Comparison of ENCODE assay signal across 38 mouse cellular contexts in genomic region chrX:139037666-139038065, GRCm38 (mm10). TPM values are rescaled to one million over a fixed set of nuclear protein-coding genes. Genes with fewer than 3 reads are reported as not detected.
"Had no signal": no experiment of that assay in that cellular context is flagged by ENCODE, and none has a peak within 500 bp of the region (broad histone marks: within the 10 kb centered on the region; RNA-seq: fewer than 3 reads in every experiment).

No protein-coding gene starts in this region.

- H3K36me3 ChIP-seq: heart, embryonic 10.5 days; heart, embryonic 12.5 days; hindbrain, embryonic 10.5 days; hindbrain, embryonic 12.5 days; intestine, embryonic 15.5 days; limb, embryonic 10.5 days; limb, embryonic 12.5 days; liver, embryonic 13.5 days; liver, embryonic 15.5 days had no signal

- H3K9me3 ChIP-seq: heart, embryonic 10.5 days; heart, embryonic 12.5 days; hindbrain, embryonic 10.5 days; hindbrain, embryonic 12.5 days; intestine, embryonic 15.5 days; limb, embryonic 10.5 days; limb, embryonic 12.5 days; liver, embryonic 13.5 days; liver, embryonic 15.5 days had no signal

- H3K27me3 ChIP-seq: heart, embryonic 12.5 days; intestine, embryonic 15.5 days; limb, embryonic 12.5 days; liver, embryonic 13.5 days; liver, embryonic 15.5 days had no signal

- H3K4me2 ChIP-seq: heart, embryonic 12.5 days; hindbrain, embryonic 12.5 days; hindbrain, embryonic 14.5 days; intestine, embryonic 15.5 days; limb, embryonic 12.5 days; liver, embryonic 13.5 days; liver, embryonic 15.5 days had no signal

- H3K27ac ChIP-seq: gastrocnemius, adult 2 months; heart, embryonic 10.5 days; hindbrain, embryonic 10.5 days; hindbrain, embryonic 12.5 days; hindbrain, embryonic 14.5 days; intestine, embryonic 15.5 days; layer of hippocampus, adult 2 months; left cerebral cortex, adult 2 months; limb, embryonic 10.5 days; limb, embryonic 12.5 days; liver, embryonic 13.5 days; liver, embryonic 15.5 days had no signal

- H3K4me1 ChIP-seq: heart, embryonic 10.5 days; heart, embryonic 12.5 days; hindbrain, embryonic 10.5 days; hindbrain, embryonic 12.5 days; intestine, embryonic 15.5 days; limb, embryonic 10.5 days; limb, embryonic 12.5 days; liver, embryonic 13.5 days; liver, embryonic 15.5 days had no signal

- DNase-seq: gastrocnemius, adult 2 months; gastrocnemius, postnatal 10 days; gastrocnemius, postnatal 36 days; heart, adult 18-20 months; heart, postnatal 10 days; heart, postnatal 4 days; kidney, adult 18-20 months; kidney, adult 8-10 months; kidney, postnatal 10 days; kidney, postnatal 25 days; kidney, postnatal 4 days; liver; liver, embryonic 13.5 days had no signal

- H3K9ac ChIP-seq: heart, embryonic 12.5 days; hindbrain, embryonic 12.5 days; hindbrain, embryonic 14.5 days; intestine, embryonic 15.5 days; limb, embryonic 12.5 days; liver, embryonic 13.5 days; liver, embryonic 15.5 days had no signal

- H3K4me3 ChIP-seq: gastrocnemius, adult 2 months; heart, embryonic 10.5 days; heart, embryonic 12.5 days; hindbrain, embryonic 10.5 days; hindbrain, embryonic 12.5 days; intestine, embryonic 15.5 days; layer of hippocampus, adult 2 months; left cerebral cortex, adult 2 months; limb, embryonic 10.5 days; limb, embryonic 12.5 days; liver, embryonic 13.5 days; liver, embryonic 15.5 days had no signal

- ATAC-seq: hindbrain, embryonic 16.5 days; inflammation-experienced regulatory T-cells, adult 6 months; intestine, embryonic 15.5 days; intestine, postnatal 0 days had no signal

RNA-seq across cellular contexts. Expression of gene Serpina7, which starts 47.4 kb away (rescaled TPM):
- total RNA-seq: gastrocnemius, adult 2 months; gastrocnemius, postnatal 10 days; gastrocnemius, postnatal 36 days; granulocyte monocyte progenitor cell, adult 5-6 weeks; heart, adult 18-20 months; heart, adult 8-10 months; heart, postnatal 10 days; heart, postnatal 25 days; heart, postnatal 4 days; layer of hippocampus, adult 2 months; layer of hippocampus, postnatal 10 days; layer of hippocampus, postnatal 25 days; left cerebral cortex, adult 2 months; left cerebral cortex, postnatal 14 days had no signal
- polyA plus RNA-seq: heart, embryonic 10.5 days; heart, embryonic 14.5 days; heart, embryonic 16.5 days; hindbrain, embryonic 12.5 days; hindbrain, embryonic 14.5 days; hindbrain, embryonic 16.5 days; inflammation-experienced regulatory T-cells, adult 6 months; intestine, embryonic 15.5 days; kidney, embryonic 14.5 days; kidney, embryonic 16.5 days; limb, embryonic 12.5 days had no signal

RNA-seq across cellular contexts. Expression of gene 4930513O06Rik, which starts 48.4 kb away (rescaled TPM):
- total RNA-seq: gastrocnemius, adult 2 months; gastrocnemius, postnatal 10 days; gastrocnemius, postnatal 36 days; granulocyte monocyte progenitor cell, adult 5-6 weeks; heart, adult 18-20 months; heart, adult 8-10 months; heart, postnatal 10 days; heart, postnatal 25 days; heart, postnatal 4 days; layer of hippocampus, adult 2 months; layer of hippocampus, postnatal 10 days; layer of hippocampus, postnatal 25 days; left cerebral cortex, adult 2 months; left cerebral cortex, postnatal 14 days had no signal
- polyA plus RNA-seq: heart, embryonic 10.5 days; heart, embryonic 12.5 days; heart, embryonic 14.5 days; heart, embryonic 16.5 days; hindbrain, embryonic 10.5 days; hindbrain, embryonic 12.5 days; hindbrain, embryonic 14.5 days; hindbrain, embryonic 16.5 days; inflammation-experienced regulatory T-cells, adult 6 months; intestine, embryonic 15.5 days; intestine, postnatal 0 days; kidney, embryonic 14.5 days; kidney, embryonic 16.5 days; limb, embryonic 10.5 days; limb, embryonic 12.5 days; limb, embryonic 14.5 days; liver, embryonic 13.5 days had no signal
